ENCODE assay signal across 15 mouse cellular contexts in genomic region chr5:149444451-149444850, GRCm38 (mm10). TPM values are rescaled to one million over a fixed set of nuclear protein-coding genes. Genes with fewer than 3 reads are reported as not detected.
DNase-seq lines count a peak whose midpoint lies in the region; ATAC-seq and TF ChIP-seq lines count a peak whose summit lies in the region.
"Had no signal": no experiment of that assay in that cellular context is flagged by ENCODE, and none has a peak within 500 bp of the region (broad histone marks: within the 10 kb centered on the region; RNA-seq: fewer than 3 reads in every experiment).

No protein-coding gene starts in this region.

- ATAC-seq in hindbrain, embryonic 16.5 days, result no peak
- ATAC-seq in liver, postnatal 0 days, result no peak

- peaks cover 16% of the 10 kb centered on the region for H3K4me1 ChIP-seq in hindbrain, embryonic 16.5 days (ENCODE audit: control insufficient read depth, insufficient read depth, low read depth, low read length)
- H3K4me1 ChIP-seq in hindbrain, embryonic 10.5 days (replicated peaks), result peaks cover 31% of the 10 kb centered on the region
- no peaks in the 10 kb centered on the region; the same call in 1 of the 2 replicates for H3K4me1 ChIP-seq in testis, adult 2 months (ENCODE audit: control insufficient read depth, insufficient read depth, low read length)
- H3K4me1 ChIP-seq in liver, postnatal 0 days (ENCODE audit: insufficient read depth), result peaks cover 6% of the 10 kb centered on the region

- no peak overlapping the region for H3K9ac ChIP-seq in hindbrain, embryonic 16.5 days (ENCODE audit: low read depth, low read length)
- H3K9ac ChIP-seq in liver, postnatal 0 days (replicated peaks), result no peak overlapping the region
- H3K9ac ChIP-seq: liver, embryonic 15.5 days; neural tube, embryonic 15.5 days had no signal

- peak overlapping the region; percentile 6; the same call in 1 of the 2 replicates for H3K27ac ChIP-seq in hindbrain, embryonic 16.5 days (ENCODE audit: low read depth, low read length)
- H3K27ac ChIP-seq in hindbrain, embryonic 10.5 days, result no peak overlapping the region
- H3K27ac ChIP-seq in testis, adult 2 months (ENCODE audit: control insufficient read depth, insufficient read depth, low read depth, low read length), result no peak overlapping the region
- H3K27ac ChIP-seq in liver, postnatal 0 days (ENCODE audit: low read depth), result no peak overlapping the region
- H3K27ac ChIP-seq: heart, adult 2 months; liver, embryonic 15.5 days; neural tube, embryonic 15.5 days had no signal

- no peak overlapping the region for H3K4me3 ChIP-seq in hindbrain, embryonic 16.5 days (ENCODE audit: low read length)
- no peak overlapping the region for H3K4me3 ChIP-seq in hindbrain, embryonic 10.5 days
- H3K4me3 ChIP-seq in testis, adult 2 months (ENCODE audit: control insufficient read depth, low read depth, low read length), result peak overlapping the region; percentile 87
- H3K4me3 ChIP-seq in liver, postnatal 0 days (ENCODE audit: low read depth, low read length), result no peak overlapping the region
- H3K4me3 ChIP-seq: heart, adult 2 months; liver, embryonic 15.5 days; neural tube, embryonic 15.5 days had no signal

- WGBS in hindbrain, embryonic 16.5 days, result 74% methylated on average over 4 of the region's 4 CpGs
- 87% methylated on average over 4 of the region's 4 CpGs for WGBS in hindbrain, embryonic 10.5 days
- 71% methylated on average over 4 of the region's 4 CpGs for WGBS in liver, postnatal 0 days (ENCODE audit: insufficient replicate concordance)

- DNase-seq in hindbrain, embryonic 10.5 days (ENCODE audit: low spot score), result no peak
- no peak for DNase-seq in testis, postnatal 14 days (ENCODE audit: low spot score)
- DNase-seq in cerebellum, adult 9-10 months, result peak; percentile 89
- no peak for DNase-seq in liver, postnatal 0 days
- no peak for DNase-seq in left cerebral cortex, adult 18-20 months (ENCODE audit: low spot score in 2 of 2)
- DNase-seq: adrenal gland, postnatal 36 days; B cell, adult 2 months; gastrocnemius, postnatal 10 days; heart, adult 2 months; kidney, adult 9 months; kidney, postnatal 4 days had no signal

- no peak for TF ChIP-seq POLR2A in testis, adult 2 months (IDR thresholded peaks at IDR 0.05; ENCODE audit: control insufficient read depth, low read depth, low read length)

- no peaks in the 10 kb centered on the region; the same call in 1 of the 2 replicates for H3K9me3 ChIP-seq in hindbrain, embryonic 16.5 days (ENCODE audit: control insufficient read depth, low read length)
- H3K9me3 ChIP-seq in hindbrain, embryonic 10.5 days, result peaks cover 3% of the 10 kb centered on the region; the same call in 1 of the 2 replicates
- no peaks in the 10 kb centered on the region for H3K9me3 ChIP-seq in liver, postnatal 0 days (ENCODE audit: low read length)
- H3K9me3 ChIP-seq: neural tube, embryonic 15.5 days had no signal

- no peak for TF ChIP-seq CTCF in testis, adult 2 months (IDR thresholded peaks at IDR 0.05; ENCODE audit: control insufficient read depth, insufficient read depth, insufficient replicate concordance, low read depth, low read length)
- no peak for TF ChIP-seq CTCF in liver, postnatal 0 days (IDR thresholded peaks at IDR 0.05; ENCODE audit: low read depth)

- no peak for TF ChIP-seq EP300 in liver, postnatal 0 days (IDR thresholded peaks at IDR 0.05; ENCODE audit: low read depth)

- no peak overlapping the region for H3K4me2 ChIP-seq in hindbrain, embryonic 16.5 days (ENCODE audit: low read length)
- H3K4me2 ChIP-seq in liver, postnatal 0 days (ENCODE audit: low read depth, low read length), result no peak overlapping the region
- H3K4me2 ChIP-seq: liver, embryonic 15.5 days; neural tube, embryonic 15.5 days had no signal

- no peaks in the 10 kb centered on the region for H3K27me3 ChIP-seq in hindbrain, embryonic 16.5 days (replicated peaks; ENCODE audit: control insufficient read depth, insufficient read depth, low read length)
- H3K27me3 ChIP-seq in hindbrain, embryonic 10.5 days (ENCODE audit: insufficient read depth, poor library complexity, severe bottlenecking), result no peaks in the 10 kb centered on the region
- H3K27me3 ChIP-seq in testis, adult 2 months (ENCODE audit: control insufficient read depth, insufficient read depth, low read length), result peaks cover 3% of the 10 kb centered on the region; the same call in 1 of the 2 replicates
- peaks cover 9% of the 10 kb centered on the region for H3K27me3 ChIP-seq in liver, postnatal 0 days (ENCODE audit: insufficient read depth, low read length)
- H3K27me3 ChIP-seq: neural tube, embryonic 15.5 days had no signal

- no peaks in the 10 kb centered on the region for H3K36me3 ChIP-seq in hindbrain, embryonic 16.5 days (ENCODE audit: control insufficient read depth, insufficient read depth, low read length)
- no peaks in the 10 kb centered on the region for H3K36me3 ChIP-seq in hindbrain, embryonic 10.5 days
- no peaks in the 10 kb centered on the region for H3K36me3 ChIP-seq in testis, adult 2 months (ENCODE audit: control insufficient read depth, insufficient read depth, low read length)
- H3K36me3 ChIP-seq in liver, postnatal 0 days (replicated peaks; ENCODE audit: insufficient read depth, low read length), result no peaks in the 10 kb centered on the region
- H3K36me3 ChIP-seq: liver, embryonic 15.5 days; neural tube, embryonic 15.5 days had no signal

RNA-seq across cellular contexts. Expression of gene Tex26, which starts 5.0 kb away (rescaled TPM):
- polyA plus RNA-seq in hindbrain, embryonic 16.5 days (2015; fragmentation: Nextera tagmentation; extraction: Ambion mirVana), result 0.82 and 1.4 TPM in 2 replicates
- polyA plus RNA-seq in hindbrain, embryonic 10.5 days (2016; fragmentation: Nextera tagmentation; extraction: Ambion mirVana), result 1.1 and 2.9 TPM in 2 replicates
- 30.1 and 35.9 TPM in 2 replicates for polyA plus RNA-seq in testis, adult 2 months (2012; rRNA removed)
- polyA plus RNA-seq in liver, postnatal 0 days (2015; fragmentation: Nextera tagmentation; extraction: Ambion mirVana), result not detected in 2 replicates
- total RNA-seq in left cerebral cortex, adult 18-20 months (2021), result under 1 TPM in 1 of 2 experiments, not detected in 1; 0.54 TPM
- total RNA-seq: adrenal gland, postnatal 36 days; heart, adult 2 months had no signal
- polyA plus RNA-seq: heart, adult 2 months; liver, embryonic 15.5 days had no signal

RNA-seq across cellular contexts. Expression of gene Medag, which starts 32.9 kb away (rescaled TPM):
- 6.4 and 6.5 TPM in 2 replicates for polyA plus RNA-seq in hindbrain, embryonic 16.5 days (2015; fragmentation: Nextera tagmentation; extraction: Ambion mirVana)
- 0.37 and 0.61 TPM in 2 replicates for polyA plus RNA-seq in hindbrain, embryonic 10.5 days (2016; fragmentation: Nextera tagmentation; extraction: Ambion mirVana)
- polyA plus RNA-seq in testis, adult 2 months (2012; rRNA removed), result 0.37 and 0.41 TPM in 2 replicates
- 0.11 and 0.21 TPM in 2 replicates for polyA plus RNA-seq in liver, postnatal 0 days (2015; fragmentation: Nextera tagmentation; extraction: Ambion mirVana)
- total RNA-seq in left cerebral cortex, adult 18-20 months (2021), result 10 to 100 TPM; 18.6 to 23.0 TPM
